Mouse (Mus musculus) kidney, adult 2 months (tissue): ENCODE measurements around the gene Arih2.

Source experiments
- CTCF ChIP-seq: fragments of 200-500 bp; conservative IDR thresholded peaks from 2 replicates; pipeline ENCODE4 v1.5.1; 2011; ENCODE audit warnings: low read depth, mild to moderate bottlenecking, control low read depth, low read length, moderate library complexity, mixed read lengths; ENCODE audit not compliant: insufficient read depth, insufficient read length
- POLR2A ChIP-seq: fragments of 200-500 bp; IDR thresholded peaks from one replicate; pipeline ENCODE4 v1.6.1; 2011; ENCODE audit warnings: low read depth, low read length, control low read depth

- TF ChIP-seq CTCF (no peak), POLR2A (no peak)
Measured at GRCm38 (mm10) chr9:108571401-108571973, 77.7 kb downstream of the Arih2 start.
